Mouse (Mus musculus) B cell, adult 2 months (primary cell): ENCODE measurements at regions not wholly inside any gene's neighbourhood (a gene's known extent, or its start where the extent isn't known, plus 50 kb on each side); places are given as distances from the start of the nearest gene placed in this dataset.

ENCODE experiments used
- DNase-seq, 2 experiments: peaks; one replicate each; pipeline ENCODE4 v3.0.0; 2022

DNA sequence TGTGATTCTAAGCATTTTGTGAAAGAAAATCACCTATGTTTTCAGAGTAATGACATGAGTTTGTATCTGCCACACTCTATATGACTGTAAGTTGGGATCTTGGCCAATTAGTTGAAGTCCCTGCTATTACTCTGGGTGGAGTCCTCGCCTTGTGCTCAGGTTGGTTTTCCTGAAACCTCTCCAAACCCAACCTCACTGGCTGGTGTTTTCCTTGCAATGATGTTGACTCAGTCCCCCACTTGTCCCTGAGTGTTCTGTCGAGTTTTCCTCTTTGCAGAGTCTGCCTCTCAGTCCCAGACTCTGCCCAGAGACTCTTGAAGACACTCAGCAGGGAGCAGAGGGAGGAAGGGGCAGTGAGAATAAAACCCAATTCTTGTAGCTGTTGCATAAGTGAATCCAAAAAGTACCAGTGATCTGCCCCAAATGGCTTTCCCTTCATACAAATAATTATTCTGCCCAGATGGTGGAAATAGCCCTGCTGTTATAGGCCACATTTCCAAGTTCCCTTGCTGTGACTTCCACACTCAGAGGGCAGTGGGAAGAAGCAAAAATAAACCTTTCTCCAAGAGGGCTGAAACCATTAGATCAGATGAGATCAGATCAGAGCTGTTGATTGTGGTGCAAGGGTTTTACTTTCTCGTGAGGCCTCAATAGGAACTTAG lies 694.3 kb downstream of the Hs3st4 start:
- no peak for DNase-seq

DNA sequence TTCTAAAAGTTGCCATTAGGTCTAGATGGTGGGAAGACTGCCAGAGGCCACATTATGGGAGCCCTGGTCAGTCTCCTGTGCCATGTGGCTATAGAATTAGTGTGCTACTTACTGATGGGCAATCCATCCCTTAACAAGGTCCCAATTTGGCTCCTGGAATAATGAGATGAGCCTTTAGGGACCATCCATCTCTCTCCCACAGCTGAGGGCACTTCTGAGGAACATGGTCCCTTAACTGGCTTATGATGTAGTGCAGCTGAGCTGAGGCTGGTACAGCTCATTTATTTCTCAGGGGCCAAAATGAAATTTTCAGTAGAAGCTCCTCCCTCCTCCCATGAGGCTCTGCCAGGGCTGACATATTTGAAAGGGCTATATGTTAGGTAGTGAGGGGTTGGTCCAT lies 697.9 kb downstream of the Hs3st4 start:
- no peak for DNase-seq

DNA sequence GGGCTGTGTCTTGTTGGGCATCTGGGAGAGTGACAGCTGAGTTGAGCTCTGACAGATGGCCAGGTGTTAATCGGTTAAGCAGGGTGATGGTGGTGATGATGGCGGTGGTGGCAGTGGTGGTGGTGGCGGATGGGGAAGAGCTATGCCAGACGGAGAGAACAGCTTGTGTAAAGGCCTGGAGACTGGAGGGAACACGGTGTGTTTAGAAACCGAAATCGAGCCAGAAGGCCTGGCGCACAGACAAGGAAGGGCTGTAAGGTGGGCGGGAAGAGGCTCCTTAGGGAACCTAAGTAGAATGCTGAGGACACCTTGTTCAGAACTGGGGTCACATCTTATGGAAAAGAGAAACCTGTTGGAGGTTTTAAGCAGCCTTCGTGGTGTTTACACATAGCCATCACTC lies 698.5 kb downstream of the Hs3st4 start:
- no peak for DNase-seq

DNA sequence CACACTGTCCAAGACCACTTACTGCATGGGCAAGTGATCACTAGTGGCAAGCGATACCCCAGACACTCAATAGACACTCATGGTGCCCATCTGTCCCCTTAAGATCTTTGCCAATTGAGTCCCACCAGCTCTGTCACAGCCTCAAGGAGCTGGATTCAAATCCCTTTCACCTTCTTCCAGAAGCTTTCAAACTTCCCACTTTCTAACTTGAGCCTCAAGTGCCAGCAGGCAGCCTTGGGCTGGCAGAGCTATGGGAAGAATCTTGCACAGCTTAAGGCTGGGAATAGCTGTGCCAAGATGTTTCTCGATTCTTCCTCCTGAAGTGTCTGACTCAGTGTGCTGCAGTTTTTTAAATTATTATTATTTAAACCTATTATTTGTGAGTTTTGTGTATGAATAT lies 699.2 kb downstream of the Hs3st4 start:
- no peak for DNase-seq

DNA sequence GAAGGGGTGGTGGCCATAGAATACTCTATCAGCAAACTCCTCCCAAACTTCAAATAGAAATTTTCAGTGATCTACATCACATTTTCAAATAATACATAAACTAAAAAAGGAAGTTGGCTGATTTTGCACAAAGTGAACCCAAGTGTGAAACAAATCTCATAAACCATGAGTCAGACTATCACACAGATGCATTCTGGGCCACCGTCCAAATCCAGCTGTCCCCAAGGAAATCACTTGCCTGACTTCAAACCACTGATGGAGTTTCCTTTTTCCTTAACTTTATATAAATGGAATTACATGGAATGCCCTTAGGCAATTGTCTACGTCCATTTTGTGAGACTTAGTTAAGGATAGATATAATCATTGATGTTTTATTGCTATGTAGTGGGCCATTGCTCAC lies 702.8 kb downstream of the Hs3st4 start:
- DNase-seq, result no peak

DNA sequence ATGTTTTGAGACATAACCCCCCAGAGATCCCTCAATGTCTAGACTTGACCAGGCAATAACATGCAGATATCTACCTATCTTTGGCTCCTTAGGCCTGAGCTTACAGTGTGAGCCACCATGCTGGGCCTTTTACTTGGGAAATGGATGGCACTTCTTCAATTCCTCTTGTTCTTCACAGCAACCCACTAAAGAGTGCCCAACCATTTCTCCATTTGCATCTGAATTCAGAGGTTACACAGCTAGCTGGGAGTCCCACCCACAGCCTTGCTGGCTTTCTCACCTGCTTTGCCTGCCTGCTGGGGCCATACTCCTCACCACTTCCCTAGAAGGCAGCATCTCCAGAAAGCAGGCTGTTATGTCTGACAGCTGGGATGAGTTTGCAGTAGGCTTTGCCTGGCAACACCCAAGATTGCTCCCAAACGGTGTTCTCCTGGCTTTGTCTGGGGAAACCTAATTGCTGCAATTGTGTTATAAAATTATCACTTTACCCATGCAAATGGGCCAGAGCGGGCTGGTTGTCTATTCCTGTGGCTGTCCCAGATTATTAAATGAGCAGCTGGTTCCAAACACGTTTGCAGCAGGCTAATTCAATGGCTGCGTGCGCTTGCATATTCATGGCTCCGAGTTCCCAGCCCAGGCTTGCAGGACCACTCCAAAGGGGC lies 721.6 kb downstream of the Hs3st4 start:
- no peak for DNase-seq

DNA sequence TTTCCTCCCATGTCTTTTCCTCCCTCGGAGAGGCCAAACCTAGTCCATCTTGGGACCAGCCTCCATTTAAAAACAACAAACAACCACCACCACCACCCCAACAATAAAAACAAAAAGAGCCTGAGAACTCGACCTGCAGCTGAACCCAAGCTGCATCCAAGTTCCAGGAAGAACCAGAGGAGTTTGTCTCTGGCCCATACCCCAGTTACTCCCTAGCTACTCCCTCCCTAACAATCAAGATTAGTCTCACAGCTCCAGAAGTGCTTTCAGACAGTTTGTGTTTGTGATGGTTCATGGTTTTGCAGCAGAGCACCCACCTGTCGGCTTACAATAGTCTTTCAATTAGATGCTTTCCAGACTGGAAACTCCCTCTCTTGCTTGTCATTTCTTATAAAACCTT lies 724.5 kb downstream of the Hs3st4 start:
- DNase-seq, result no peak

DNA sequence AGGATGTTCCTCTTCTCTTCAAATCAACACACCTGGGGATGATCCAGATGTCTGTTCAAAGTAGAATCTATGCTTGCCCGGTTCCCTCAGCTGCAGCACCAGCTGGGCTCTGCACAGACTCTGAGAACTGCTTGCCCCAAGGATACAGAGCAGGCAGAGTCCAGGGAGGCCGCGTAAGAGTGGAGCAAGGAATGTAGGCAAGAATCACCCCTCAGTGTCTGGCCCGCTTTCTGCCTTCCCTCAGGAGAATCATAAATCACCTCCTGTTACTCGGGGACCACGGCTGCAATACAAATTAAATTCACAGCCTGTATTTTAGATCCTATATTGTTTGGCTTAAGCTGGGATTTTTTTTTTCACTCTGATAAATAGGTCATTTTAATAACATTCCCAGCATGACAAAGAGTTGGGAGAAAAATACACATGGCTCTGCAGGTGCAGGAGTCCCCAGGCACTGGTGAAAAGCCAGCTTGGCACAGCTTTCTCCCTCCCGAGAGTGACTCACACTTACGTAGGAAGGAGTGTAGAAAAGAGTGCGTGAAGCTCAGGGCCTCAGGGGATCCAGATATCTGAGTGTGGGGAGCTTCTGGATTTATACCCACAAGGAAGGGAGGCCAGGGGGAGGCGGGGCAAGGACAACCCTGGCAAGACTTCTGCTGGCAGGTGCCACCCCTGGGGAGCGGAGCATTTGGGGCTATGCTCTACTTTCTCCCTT lies 726.3 kb downstream of the Hs3st4 start:
- DNase-seq, result no peak

DNA sequence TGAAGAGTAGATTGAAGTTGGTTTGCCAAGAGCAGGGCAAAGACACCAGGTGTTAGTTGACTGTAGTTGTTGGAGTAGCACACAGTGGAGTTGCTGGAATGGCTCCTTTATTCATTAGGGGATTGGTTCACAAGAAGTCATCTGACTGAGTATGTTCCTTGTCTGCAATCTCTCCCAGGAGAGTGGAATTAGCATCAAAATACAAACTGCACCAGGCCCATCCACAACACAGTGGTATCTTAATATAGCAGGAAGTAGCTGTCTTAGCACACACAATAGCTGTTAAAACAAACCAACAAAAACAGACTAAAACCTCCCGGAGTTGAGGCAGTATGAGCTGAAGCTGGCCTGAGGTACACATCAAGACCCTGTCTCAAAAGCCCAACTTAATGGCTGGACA lies 723.5 kb upstream of the Kdm8 start:
- DNase-seq, result no peak

DNA sequence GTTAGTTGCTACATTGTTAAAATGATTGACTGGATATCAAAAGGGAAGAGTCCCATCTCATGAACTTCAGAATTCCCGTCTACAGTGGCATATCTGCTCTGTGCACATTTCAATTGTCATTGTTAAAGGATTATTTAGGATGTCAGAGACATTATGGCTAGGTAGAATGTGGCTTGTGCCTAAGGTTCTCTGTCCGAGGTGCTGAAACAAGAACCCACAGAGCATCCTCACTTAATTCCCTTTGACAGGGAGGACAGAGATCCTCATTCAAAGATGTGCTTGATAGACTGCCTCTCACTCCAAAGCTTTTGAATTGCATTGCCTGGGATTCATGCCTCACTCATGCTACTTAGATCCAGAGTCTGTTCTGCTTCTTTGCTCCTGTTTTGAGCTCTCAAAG lies 702.4 kb upstream of the Kdm8 start:
- DNase-seq, result no peak

DNA sequence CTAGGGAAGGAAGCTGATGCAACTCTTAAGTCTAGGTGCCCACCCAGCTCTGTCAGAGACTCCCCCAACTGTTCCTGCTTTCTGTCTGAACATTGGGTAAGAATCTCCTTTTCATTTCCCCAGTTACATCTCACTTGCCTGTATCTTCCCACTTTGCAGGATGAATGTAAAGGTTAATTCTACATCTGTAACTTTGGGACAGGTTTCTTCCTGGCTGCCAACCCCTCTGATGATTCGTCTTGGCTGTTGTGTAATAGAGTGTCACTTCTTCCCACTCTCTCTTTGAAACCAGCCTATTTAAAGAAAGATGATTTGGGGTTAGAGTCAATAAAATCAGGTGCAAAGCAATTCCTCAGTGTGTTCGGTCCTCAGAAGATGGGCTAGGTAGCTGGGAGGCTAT lies 698.2 kb upstream of the Kdm8 start:
- DNase-seq, result no peak

DNA sequence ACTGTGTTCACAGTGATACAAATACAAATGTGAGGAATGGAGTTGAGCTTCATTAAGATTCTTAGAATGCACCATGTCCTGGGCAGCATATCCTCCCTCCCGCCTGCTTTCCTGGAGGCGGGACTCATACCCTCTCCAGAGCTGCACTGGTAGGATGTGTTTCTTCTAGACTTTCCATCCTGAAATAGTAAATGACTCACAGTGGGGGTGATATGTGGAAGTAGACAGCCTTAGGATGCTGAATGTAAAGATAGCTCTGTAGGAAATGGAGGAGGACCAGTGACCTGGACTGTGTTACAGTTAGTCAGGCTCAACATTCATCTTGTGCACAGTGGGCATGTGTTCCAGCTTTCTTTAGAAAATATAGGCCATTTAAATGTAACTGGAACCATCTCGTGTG lies 696.1 kb upstream of the Kdm8 start:
- DNase-seq, result no peak

DNA sequence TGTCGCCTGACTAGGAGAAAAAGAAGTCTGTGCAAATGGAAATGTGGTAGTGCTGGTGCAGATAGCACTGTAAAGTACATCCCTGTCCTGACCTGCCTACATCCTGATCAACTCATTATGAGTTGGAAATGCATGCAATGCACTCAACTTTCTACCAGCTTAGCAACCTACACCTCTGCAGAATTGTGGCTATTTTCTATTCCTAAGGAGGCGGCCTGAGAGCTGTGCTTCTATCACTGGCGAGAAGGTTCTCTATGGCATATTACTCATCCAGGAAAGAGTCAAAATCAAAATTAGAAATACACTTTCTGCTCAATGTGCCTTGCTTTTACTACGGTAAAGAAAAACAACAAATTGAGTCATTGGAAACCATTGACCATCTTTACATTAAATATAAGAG lies 685.4 kb upstream of the Kdm8 start:
- DNase-seq, result no peak

DNA sequence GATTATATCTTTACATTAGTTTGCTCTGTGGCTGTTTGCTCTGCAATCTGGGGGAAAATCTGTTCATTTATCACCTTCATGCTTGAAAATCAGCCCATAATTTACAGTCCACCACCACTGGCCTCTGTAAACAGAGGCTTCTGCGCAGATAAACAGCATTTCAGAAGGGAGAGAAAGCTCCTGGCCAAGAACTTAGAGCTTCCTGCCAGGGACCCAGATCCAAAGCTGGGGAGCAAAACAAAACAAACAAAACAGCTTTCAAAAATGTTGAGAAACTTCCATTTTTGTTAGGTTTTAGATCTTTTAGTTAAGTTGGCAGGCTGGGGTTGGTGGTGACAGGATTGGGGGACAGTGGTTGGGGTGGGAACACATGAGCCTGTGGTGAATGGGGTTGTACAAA lies 666.7 kb upstream of the Kdm8 start:
- no peak for DNase-seq

DNA sequence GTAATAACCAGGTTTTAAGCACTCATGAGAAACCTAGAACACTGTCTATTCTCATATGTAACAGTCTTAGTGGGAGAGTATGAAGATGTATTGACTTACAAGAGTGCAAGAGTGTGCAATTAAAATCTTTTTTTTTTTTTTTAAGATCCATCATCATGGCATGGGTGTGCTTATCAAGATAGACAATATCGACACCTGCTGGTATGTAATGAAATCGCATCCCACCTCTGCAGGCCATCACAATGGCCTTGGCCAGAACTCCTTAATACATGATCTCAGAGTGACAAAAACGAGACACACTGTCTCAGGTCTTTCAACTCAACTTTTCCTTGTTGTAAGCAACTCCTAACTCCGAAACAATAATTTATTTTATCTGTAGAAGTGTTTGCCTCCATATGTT lies 661.7 kb upstream of the Kdm8 start:
- DNase-seq, result no peak

DNA sequence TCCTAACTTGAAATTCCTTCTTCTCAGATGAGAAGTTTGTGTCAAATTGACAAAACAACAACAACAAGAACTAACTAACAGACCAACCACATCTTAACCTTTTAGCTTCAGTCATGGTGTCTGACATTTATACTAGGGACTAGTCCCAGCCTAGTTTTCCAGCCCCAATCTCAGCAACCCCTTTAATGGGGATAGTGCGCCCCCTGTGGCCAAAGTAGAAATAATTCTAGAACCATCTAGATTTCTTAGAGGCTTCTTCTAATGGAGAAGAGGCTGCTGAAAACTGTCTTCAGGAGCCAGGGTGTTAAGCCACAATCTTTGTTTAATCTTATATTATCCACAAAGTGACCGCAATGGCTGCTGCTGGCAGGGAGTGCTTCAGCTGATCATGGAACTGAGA lies 659.5 kb upstream of the Kdm8 start:
- DNase-seq, result no peak

DNA sequence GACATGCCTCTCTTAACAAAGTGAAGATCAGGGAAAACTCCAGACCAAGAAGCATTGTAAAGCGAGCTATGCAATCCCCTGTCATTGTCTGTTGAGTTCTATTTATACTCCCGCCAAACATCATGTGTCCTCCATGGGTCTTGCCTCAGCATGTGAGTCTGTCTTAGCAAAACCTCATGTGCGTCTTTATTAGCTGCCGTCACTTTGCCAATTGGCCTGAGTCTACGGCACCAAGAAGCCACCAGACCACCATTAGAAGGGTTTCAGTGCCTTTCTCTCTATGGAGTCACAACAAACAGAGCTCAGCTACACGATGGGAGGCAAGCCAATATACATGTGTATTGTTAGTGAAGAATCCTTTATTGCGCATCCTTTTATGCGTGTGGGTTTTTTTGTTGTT lies 658.6 kb upstream of the Kdm8 start:
- DNase-seq, result no peak

DNA sequence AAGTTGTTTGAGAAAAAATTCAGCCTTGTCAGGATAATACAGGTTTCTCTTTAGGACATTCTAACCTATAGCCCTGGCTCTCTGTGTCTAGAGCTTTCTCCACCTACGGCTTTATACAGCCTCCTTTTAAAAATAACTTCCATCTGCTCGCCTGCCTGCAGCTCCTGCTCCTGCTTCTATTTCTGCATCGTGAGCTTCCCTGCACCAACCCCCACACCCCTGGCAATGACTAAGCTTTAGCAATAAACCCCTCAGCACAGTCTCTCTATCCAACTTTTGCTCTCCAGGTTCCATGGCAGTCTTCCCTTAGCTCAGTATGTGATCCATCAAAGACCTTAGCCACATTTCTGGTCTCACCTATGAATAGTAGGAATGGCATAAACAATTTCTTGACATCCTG lies 655.7 kb upstream of the Kdm8 start:
- no peak for DNase-seq

DNA sequence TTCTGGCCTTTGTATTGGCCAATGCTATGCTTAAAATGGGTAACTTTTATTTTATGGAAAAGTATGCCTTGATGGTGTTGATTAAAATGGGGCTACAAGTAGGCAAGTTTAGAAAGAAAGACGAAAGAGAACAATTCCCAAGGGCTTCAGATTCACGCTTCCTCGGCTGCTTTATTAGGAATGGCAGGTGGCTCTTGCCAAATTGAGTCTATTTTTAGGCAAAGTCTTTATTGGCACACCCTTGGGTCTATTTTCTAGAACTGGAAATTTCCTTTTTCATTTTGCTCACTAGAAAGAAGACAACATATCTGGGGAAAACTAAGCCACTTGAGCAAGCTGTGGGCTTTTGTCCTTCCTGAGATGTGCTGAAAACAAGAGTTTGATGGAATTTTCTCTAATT lies 641.4 kb upstream of the Kdm8 start:
- no peak for DNase-seq

DNA sequence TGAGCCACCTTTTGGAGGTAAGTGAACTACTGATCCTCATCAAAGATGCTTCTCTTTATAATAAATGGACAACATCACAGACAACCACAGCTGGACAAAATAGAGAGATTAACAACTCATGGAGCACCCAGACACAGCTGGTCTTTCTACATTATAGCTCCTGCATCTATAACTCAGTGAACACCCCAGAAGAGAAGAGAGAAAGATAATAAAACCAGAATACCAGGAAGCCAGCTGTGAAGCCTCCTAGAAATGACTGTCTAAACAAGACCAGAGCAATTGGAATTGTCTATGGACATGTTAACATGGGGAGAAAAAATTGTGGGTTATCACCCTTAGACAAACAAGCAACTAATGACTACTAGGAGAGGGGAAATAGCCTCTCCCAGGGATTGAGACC lies 609.8 kb upstream of the Kdm8 start:
- DNase-seq, result no peak

DNA sequence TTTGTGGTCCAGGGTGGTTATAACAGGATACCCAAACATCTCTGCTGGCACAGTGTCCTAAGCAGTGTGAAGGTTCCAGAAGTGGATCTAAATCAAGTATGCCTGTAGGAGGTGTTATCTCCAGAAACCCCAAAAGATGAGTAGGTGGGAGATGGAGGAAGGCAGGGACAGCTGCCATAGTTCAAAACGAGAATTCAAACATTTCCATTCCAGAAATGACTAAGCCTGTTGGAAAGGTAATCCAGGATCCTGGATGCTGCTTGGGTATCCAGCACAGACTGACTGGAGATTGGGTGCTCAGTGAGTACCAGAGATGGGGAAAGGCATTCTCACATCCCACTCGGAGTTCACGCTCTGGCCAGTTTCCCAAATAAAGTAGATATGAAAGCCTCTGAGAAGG lies 607.9 kb upstream of the Kdm8 start:
- no peak for DNase-seq

DNA sequence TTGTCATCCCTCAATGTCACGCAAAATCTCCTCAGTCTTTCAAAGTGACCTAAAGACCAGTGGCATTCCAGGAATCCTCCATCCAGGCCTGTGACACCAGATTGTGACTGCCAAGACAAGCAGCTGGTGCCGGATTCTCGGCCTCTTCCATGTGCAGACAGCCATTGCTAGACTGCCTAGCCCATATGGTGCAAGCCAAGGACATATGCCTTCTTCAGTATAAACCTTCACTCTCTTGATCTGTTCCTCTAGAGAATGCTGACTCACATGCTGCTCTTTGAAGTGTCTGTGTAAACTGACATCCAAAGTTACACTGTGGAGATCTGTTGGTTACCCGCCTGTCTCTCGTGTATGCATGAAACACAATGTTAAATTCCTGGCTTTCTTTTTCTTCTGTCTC lies 589.4 kb upstream of the Kdm8 start:
- DNase-seq, result no peak

DNA sequence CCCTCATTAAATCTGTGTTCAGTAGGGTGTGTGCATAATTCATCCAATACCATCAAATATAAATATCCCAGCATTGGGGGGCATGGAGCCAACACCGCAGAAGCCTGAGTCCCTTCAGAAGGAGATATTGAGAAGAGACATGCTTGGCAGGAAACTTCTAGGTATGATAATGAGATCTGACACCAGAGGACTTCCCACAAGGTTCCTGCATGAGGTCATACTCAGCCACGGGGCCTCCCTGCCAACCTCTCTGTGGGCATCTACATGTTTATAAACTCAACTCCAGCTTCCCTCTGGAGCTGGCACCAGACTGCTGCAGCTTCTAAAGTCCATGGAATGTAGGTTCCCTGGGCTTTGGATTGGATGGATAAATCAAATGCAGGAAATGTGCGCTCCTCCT lies 587.4 kb upstream of the Kdm8 start:
- DNase-seq, result no peak

DNA sequence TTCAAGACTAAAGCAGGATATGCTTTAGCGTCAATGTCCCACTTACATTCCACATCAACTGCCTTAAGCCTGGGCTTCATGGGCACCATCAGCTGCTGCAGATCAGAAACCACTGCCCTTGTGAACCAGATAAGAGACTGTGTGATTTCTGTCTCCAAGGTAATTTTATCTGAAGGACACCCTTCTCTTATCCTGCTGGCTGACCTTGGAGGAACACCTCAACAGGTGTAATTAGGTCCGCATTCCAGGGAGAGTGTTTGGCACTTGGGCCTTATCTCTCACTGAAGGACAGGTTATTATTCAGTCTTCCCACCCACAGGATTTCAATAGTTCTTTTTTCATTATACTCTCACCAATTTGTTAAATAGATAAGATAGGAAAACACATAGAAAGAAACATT lies 583.1 kb upstream of the Kdm8 start:
- DNase-seq, result no peak

DNA sequence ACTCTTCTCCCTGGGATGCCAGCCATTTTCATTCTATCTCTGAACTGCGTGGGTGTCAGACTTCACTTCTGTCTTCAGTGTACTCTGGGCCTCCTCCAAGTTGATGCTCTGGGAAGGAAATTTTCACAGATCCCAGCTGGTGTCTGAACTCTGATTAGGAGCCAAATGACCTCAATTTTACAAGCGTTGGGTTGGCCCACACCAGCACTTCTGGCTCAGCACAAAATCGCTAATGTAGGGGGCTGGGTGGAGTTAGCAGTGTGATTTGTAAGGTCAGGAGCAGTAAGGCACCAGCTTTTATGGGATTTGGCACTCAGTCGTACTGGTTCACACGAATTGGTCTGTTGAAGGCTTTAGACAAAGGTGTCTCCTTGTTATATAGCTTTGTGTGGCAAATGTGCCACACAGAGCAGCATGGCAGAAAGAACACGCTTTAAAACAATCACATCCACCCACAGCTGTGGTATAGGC lies 576.3 kb upstream of the Kdm8 start:
- DNase-seq, result no peak
